Mouse (Mus musculus) embryonic stem cell, embryonic (primary cell): ENCODE results near the gene Btn2a2.

Experiments used
- CTCF ChIA-PET, 4 experiments: fragments of 300-600 bp in 2 of 4; fragments of 350-600 bp in 2 of 4; sonication (Branson Sonifier 250); formaldehyde crosslinking; loops; one replicate each; lab custom pipeline; 2022; ENCODE audit warnings: inconsistent platforms in 2 of 4; lab: Charles Lee
- POLR2A ChIA-PET, 4 experiments: fragments of 300-600 bp in 2 of 4; fragments of 350-600 bp in 2 of 4; sonication (Branson Sonifier 250); formaldehyde crosslinking; loops; one replicate each; lab custom pipeline; 2022; ENCODE audit warnings: antibody characterized with exemption in 4 of 4, inconsistent platforms in 1 of 4; lab: Charles Lee

Btn2a2 gene

GRCm38 (mm10) chr13:23529480-23530165, 41.0 kb upstream of the Btn2a2 start:
- ChIA-PET CTCF (interaction anchor here in 2 of 4 experiments (0.6 to 2.4 kb wide), 2 partner anchors 69 to 128 kb away, joined by 6 to 11 read pairs; no protein-coding TSS in a partner anchor), POLR2A (interaction anchor here (0.5 to 24.7 kb wide), 77 partner anchors 12 to 1611 kb away, joined by 3 to 692 read pairs (median 9); partner anchors contain the start of genes Hist1h4f (in 3 of the 4), Abt1 (in 2 of the 4), Hist1h1d (in 2 of the 4) and Hist1h2ac (in 2 of the 4))

GRCm38 (mm10) chr13:23529005-23529404, 40.3 kb upstream of the Btn2a2 start:
- ChIA-PET CTCF (interaction anchor here in 2 of 4 experiments (0.6 to 2.4 kb wide), 3 partner anchors 69 to 128 kb away, joined by 4 to 11 read pairs (median 6); no protein-coding TSS in a partner anchor), POLR2A (interaction anchor here (0.5 to 24.7 kb wide), 42 partner anchors 12 to 1610 kb away, joined by 3 to 692 read pairs (median 9); partner anchors contain the start of genes Abt1 (in 2 of the 4), Hist1h1d (in 2 of the 4), Hist1h2ae (in 2 of the 4) and Hist1h2bg (in 2 of the 4))

GRCm38 (mm10) chr13:23526312-23526711, 37.7 kb upstream of the Btn2a2 start:
- ChIA-PET CTCF (interaction anchor here in 2 of 4 experiments (1.1 to 3.3 kb wide), 4 partner anchors 84 to 125 kb away, joined by 3 to 37 read pairs (median 6); no protein-coding TSS in a partner anchor), POLR2A (interaction anchor here in 3 of 4 experiments (0.8 to 24.7 kb wide), 20 partner anchors 8 to 158 kb away, joined by 3 to 692 read pairs (median 8); partner anchors contain the start of genes Hist1h1d (in 2 of the 3), Hist1h4f (in 2 of the 3), Abt1 (in 1 of the 3) and Hist1h2ac (in 1 of the 3))

GRCm38 (mm10) chr13:23525901-23526300, 37.2 kb upstream of the Btn2a2 start:
- ChIA-PET POLR2A (interaction anchor here in 3 of 4 experiments (0.6 to 24.7 kb wide), 20 partner anchors 8 to 158 kb away, joined by 3 to 692 read pairs (median 9); partner anchors contain the start of genes Abt1 (in 2 of the 3), Hist1h1d (in 2 of the 3), Hist1h4f (in 2 of the 3) and Hist1h2ac (in 1 of the 3)), CTCF (interaction anchor here in 3 of 4 experiments (0.6 to 3.3 kb wide), 7 partner anchors 84 to 1641 kb away, joined by 3 to 37 read pairs (median 3); partner anchors contain the start of gene Abt1 (in 1 of the 3))

GRCm38 (mm10) chr13:23524654-23525053, 36.0 kb upstream of the Btn2a2 start:
- ChIA-PET POLR2A (interaction anchor here (0.6 to 24.7 kb wide), 28 partner anchors 9 to 215 kb away, joined by 3 to 692 read pairs (median 4); partner anchors contain the start of genes Abt1 (in 2 of the 4), Hist1h1d (in 2 of the 4), Hist1h2af (in 2 of the 4) and Hist1h2bg (in 2 of the 4)), CTCF (interaction anchor here (0.5 to 3.3 kb wide), 23 partner anchors 19 to 1609 kb away, joined by 3 to 37 read pairs (median 5); partner anchors contain the start of gene Abt1 (in 2 of the 4))

GRCm38 (mm10) chr13:23523976-23524375, 35.3 kb upstream of the Btn2a2 start:
- ChIA-PET CTCF (interaction anchor here in 1 of 4 experiments (1.0 kb wide), 1 partner anchor 99 kb away, joined by 6 read pairs; no protein-coding TSS in a partner anchor), POLR2A (interaction anchor here in 3 of 4 experiments (1.0 to 24.7 kb wide), 3 partner anchors 29 to 100 kb away, joined by 5 to 639 read pairs (median 6); partner anchors contain the start of genes Hist1h1d (in 1 of the 3) and Hist1h4f (in 1 of the 3))

GRCm38 (mm10) chr13:23521703-23522102, 33.0 kb upstream of the Btn2a2 start:
- ChIA-PET POLR2A (no interaction called here), CTCF (no interaction called here)

- ChIA-PET POLR2A (interaction anchor here in 3 of 4 experiments (0.8 to 6.6 kb wide), 26 partner anchors 10 to 220 kb away, joined by 3 to 61 read pairs (median 3); partner anchors contain the start of genes Hist1h4h (in 3 of the 3), Hist1h2ae (in 1 of the 3), Hist1h2be (in 1 of the 3) and Hist1h2bg (in 1 of the 3)), CTCF (no interaction called here)
These were observed 30.8 kb upstream of the Btn2a2 start for GRCm38 (mm10) chr13:23519416-23519815.

GRCm38 (mm10) chr13:23518885-23519284, 30.2 kb upstream of the Btn2a2 start:
- CTCF ChIA-PET: no interaction called here
- POLR2A ChIA-PET: interaction anchor here in 3 of 4 experiments (0.6 to 6.6 kb wide), 22 partner anchors 10 to 220 kb away, joined by 3 to 61 read pairs (median 4); partner anchors contain the start of gene Hist1h4h (in 3 of the 3)

- POLR2A ChIA-PET: interaction anchor here in 2 of 4 experiments (0.6 to 6.6 kb wide), 20 partner anchors 11 to 221 kb away, joined by 3 to 61 read pairs (median 4); partner anchors contain the start of gene Hist1h4h (in 2 of the 2)
- CTCF ChIA-PET: no interaction called here
These were observed 29.6 kb upstream of the Btn2a2 start for GRCm38 (mm10) chr13:23518295-23518603.

- POLR2A ChIA-PET: interaction anchor here (0.5 to 6.6 kb wide), 47 partner anchors 9 to 234 kb away, joined by 3 to 61 read pairs (median 4); partner anchors contain the start of genes Hist1h2af (in 2 of the 4), Hist1h4h (in 2 of the 4), Btn1a1 (in 1 of the 4) and Hist1h2ac (in 1 of the 4)
- CTCF ChIA-PET: interaction anchor here in 1 of 4 experiments (1.7 kb wide), 1 partner anchor 116 kb away, joined by 8 read pairs; no protein-coding TSS in a partner anchor
These were observed 29.1 kb upstream of the Btn2a2 start for GRCm38 (mm10) chr13:23517603-23518294.

GRCm38 (mm10) chr13:23516822-23517602, 28.4 kb upstream of the Btn2a2 start:
- ChIA-PET POLR2A (interaction anchor here (0.5 to 6.6 kb wide), 49 partner anchors 9 to 167 kb away, joined by 3 to 61 read pairs (median 4); partner anchors contain the start of genes Hist1h2ac (in 3 of the 4), Hist1h2af (in 3 of the 4), Hist1h2bc (in 3 of the 4) and Hist1h4h (in 2 of the 4)), CTCF (interaction anchor here in 2 of 4 experiments (1.0 to 1.7 kb wide), 3 partner anchors 85 to 116 kb away, joined by 3 to 8 read pairs (median 6); no protein-coding TSS in a partner anchor)

GRCm38 (mm10) chr13:23515826-23516620, 27.4 kb upstream of the Btn2a2 start:
- CTCF ChIA-PET: interaction anchor here in 2 of 4 experiments (1.0 to 1.7 kb wide), 3 partner anchors 84 to 115 kb away, joined by 3 to 8 read pairs (median 6); no protein-coding TSS in a partner anchor

GRCm38 (mm10) chr13:23515281-23515680, 26.6 kb upstream of the Btn2a2 start:
- POLR2A ChIA-PET: interaction anchor here (0.9 to 6.6 kb wide), 23 partner anchors 9 to 169 kb away, joined by 3 to 61 read pairs (median 7); partner anchors contain the start of genes Hist1h4f (in 2 of the 4), Hist1h4h (in 2 of the 4), Btn1a1 (in 1 of the 4) and Hist1h2ac (in 1 of the 4)
- CTCF ChIA-PET: interaction anchor here in 1 of 4 experiments (1.7 kb wide), 1 partner anchor 83 kb away, joined by 6 read pairs; no protein-coding TSS in a partner anchor

More at GRCm38 (mm10) chr13:23515826-23516620, 27.4 kb upstream of the Btn2a2 start:
- POLR2A ChIA-PET: interaction anchor here (0.8 to 6.6 kb wide), 40 partner anchors 8 to 168 kb away, joined by 3 to 61 read pairs (median 5); partner anchors contain the start of genes Hist1h2ac (in 2 of the 4), Hist1h2bc (in 2 of the 4), Hist1h4f (in 2 of the 4) and Hist1h4h (in 2 of the 4)

- POLR2A ChIA-PET: interaction anchor here in 2 of 4 experiments (0.6 to 4.0 kb wide), 20 partner anchors 8 to 1470 kb away, joined by 3 to 17 read pairs (median 4); partner anchors contain the start of genes Hist1h2ae (in 2 of the 2), Hist1h2bg (in 2 of the 2), Hist1h4d (in 2 of the 2) and Btn1a1 (in 1 of the 2)
- CTCF ChIA-PET: no interaction called here
These were observed 24.9 kb upstream of the Btn2a2 start for GRCm38 (mm10) chr13:23513517-23513916.
